Mouse (Mus musculus): ENCODE measurements around the gene Zbtb2. TPM values are rescaled to one million over a fixed set of nuclear protein-coding genes. Genes with fewer than 3 reads are reported as not detected.
A peak's percentile ranks its signal among the peaks of the same experiment; 100 is the strongest.

Zbtb2 gene
- total and polyA plus RNA-seq, 3 experiments = 6.1 to 11.4 (median 11.1) TPM

DNA sequence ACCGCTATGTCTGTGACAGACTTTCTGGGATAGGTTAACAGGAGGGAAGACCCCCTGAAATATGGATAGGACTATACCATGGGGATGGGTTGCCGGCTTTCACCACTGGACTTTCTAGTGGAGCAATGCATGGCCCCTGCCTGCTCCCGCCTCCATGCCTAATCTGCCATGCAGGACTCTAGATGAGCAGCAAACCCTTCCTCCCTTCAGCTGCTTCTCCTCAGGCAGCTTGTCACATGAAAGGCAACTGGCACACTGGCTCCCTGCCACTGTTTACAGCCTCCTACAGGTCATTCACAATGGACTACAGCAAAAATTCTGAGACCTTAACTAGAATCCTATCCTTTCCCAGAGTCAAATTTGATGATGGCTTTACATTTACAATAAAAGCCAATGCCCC is 42.9 kb upstream of the Zbtb2 start:
- TF ChIP-seq SIN3A (IDR thresholded peaks at IDR 0.05; ENCODE audit: low read length) = peak; percentile 69; the same call in 1 of the 2 replicates
- peak; percentile 59 for TF ChIP-seq MXI1 (IDR thresholded peaks at IDR 0.05; ENCODE audit: low read depth, low read length)
- TF ChIP-seq CHD1 (IDR thresholded peaks at IDR 0.05; ENCODE audit: low read depth, low read length) = no peak
- dilution Hi-C loops (cut with MboI; ENCODE audit: extremely low pct_ligation_motif_present, extremely low pct_unique_long_range_greater_than_20kb, low sequenced_read_pairs) (no loop called here), in situ Hi-C loops (cut with MboI; ENCODE audit: low pct_ligation_motif_present, low pct_unique_long_range_greater_than_20kb, low sequenced_read_pairs) (no loop called here)
- peak overlapping the region; percentile 95 for H3K9ac ChIP-seq (ENCODE audit: insufficient read depth, low read depth)
- H3K4me1 ChIP-seq (ENCODE audit: control insufficient read depth in 1 of 2, insufficient read depth in 2 of 2) = peaks cover 7 to 38% of the 10 kb centered on the region in 2 experiments
- peak overlapping the region; percentile 72 to 82 (median 77) for H3K4me3 ChIP-seq (replicated peaks in 1 of 3; ENCODE audit: low read depth in 2 of 3, low read length in 2 of 3, poor library complexity in 1 of 3)
- peaks cover 31% of the 10 kb centered on the region for H3K79me2 ChIP-seq (replicated peaks; ENCODE audit: control insufficient read depth, extremely low read depth, insufficient read depth, poor library complexity, severe bottlenecking)
- no peak for DNase-seq (ENCODE audit: extremely low read depth)
- H3K4me2 ChIP-seq (ENCODE audit: insufficient read depth, low read depth, poor library complexity, severe bottlenecking) = peak overlapping the region; percentile 72
- no peaks in the 10 kb centered on the region for H3K27me3 ChIP-seq (replicated peaks)
- peaks cover 22 to 41% of the 10 kb centered on the region in 2 experiments for H3K36me3 ChIP-seq (replicated peaks in 1 of 2; ENCODE audit: control insufficient read depth in 1 of 2, insufficient read depth in 1 of 2, low read length in 1 of 2)
- no peaks in the 10 kb centered on the region for H3K9me3 ChIP-seq (replicated peaks; ENCODE audit: low read length)
- H3K27ac ChIP-seq (ENCODE audit: insufficient read depth, low read depth) = peak overlapping the region; percentile 33; the same call in 1 of the 2 replicates

GRCm38 (mm10) chr10:4430399-4430798 is 42.5 kb upstream of the Zbtb2 start:
- dilution Hi-C loops (cut with MboI; ENCODE audit: extremely low pct_ligation_motif_present, extremely low pct_unique_long_range_greater_than_20kb, low sequenced_read_pairs) = no loop called here
- Histone ChIP-seq H3K79me2 (replicated peaks; ENCODE audit: control insufficient read depth, extremely low read depth, insufficient read depth, poor library complexity, severe bottlenecking) (peaks cover 31% of the 10 kb centered on the region), H3K4me1 (ENCODE audit: control insufficient read depth in 1 of 2, insufficient read depth in 2 of 2) (peaks cover 7 to 38% of the 10 kb centered on the region in 2 experiments), H3K9ac (ENCODE audit: insufficient read depth, low read depth) (peak overlapping the region; percentile 95), H3K36me3 (replicated peaks in 1 of 2; ENCODE audit: control insufficient read depth in 1 of 2, insufficient read depth in 1 of 2, low read length in 1 of 2) (peaks cover 26 to 41% of the 10 kb centered on the region in 2 experiments), H3K27ac (ENCODE audit: insufficient read depth, low read depth) (peak overlapping the region; percentile 33; the same call in 1 of the 2 replicates), H3K27me3 (replicated peaks) (no peaks in the 10 kb centered on the region), H3K9me3 (replicated peaks; ENCODE audit: low read length) (no peaks in the 10 kb centered on the region), H3K4me3 (replicated peaks in 1 of 3; ENCODE audit: low read depth in 2 of 3, low read length in 2 of 3, poor library complexity in 1 of 3) (peak overlapping the region; percentile 72 to 82 (median 77)), H3K4me2 (ENCODE audit: insufficient read depth, low read depth, poor library complexity, severe bottlenecking) (peak overlapping the region; percentile 72)
- in situ Hi-C loops (cut with MboI; ENCODE audit: low pct_ligation_motif_present, low pct_unique_long_range_greater_than_20kb, low sequenced_read_pairs) = no loop called here
- DNase-seq (ENCODE audit: extremely low read depth) = peak; percentile 55
- TF ChIP-seq TBP (conservative IDR thresholded peaks at IDR 0.05; ENCODE audit: low read depth, low read length) (peak; percentile 80), JUN (IDR thresholded peaks at IDR 0.05; ENCODE audit: insufficient read depth, low read depth, low read length) (no peak), MYC (IDR thresholded peaks at IDR 0.05; ENCODE audit: low read depth, low read length) (peak; percentile 42; the same call in 1 of the 2 replicates), BHLHE40 (IDR thresholded peaks at IDR 0.05; ENCODE audit: low read depth, low read length) (peak; percentile 92), USF1 (IDR thresholded peaks at IDR 0.05; ENCODE audit: low read depth, low read length) (peak; percentile 70), SIN3A (IDR thresholded peaks at IDR 0.05; ENCODE audit: low read length) (peak; percentile 87), RAD21 (IDR thresholded peaks at IDR 0.05; ENCODE audit: low read depth, low read length) (no peak), MAX (IDR thresholded peaks at IDR 0.05; ENCODE audit: low read length) (peak; percentile 82), ELF1 (IDR thresholded peaks at IDR 0.05; ENCODE audit: low read depth, low read length) (peak; percentile 96), HCFC1 (IDR thresholded peaks at IDR 0.05; ENCODE audit: low read depth, low read length) (peak; percentile 37; the same call in 1 of the 2 replicates), UBTF (IDR thresholded peaks at IDR 0.05; ENCODE audit: low read depth, low read length) (no peak), POLR2A (IDR thresholded peaks at IDR 0.05; ENCODE audit: low read depth, low read length) (peak; percentile 51), NELFE (IDR thresholded peaks at IDR 0.05; ENCODE audit: low read depth, low read length) (0 out of 2 replicates have a peak, but pooled peaks have one; percentile 11), EP300 (IDR thresholded peaks at IDR 0.05; ENCODE audit: low read length) (no peak), MXI1 (IDR thresholded peaks at IDR 0.05; ENCODE audit: low read depth, low read length) (peak; percentile 19; the same call in 1 of the 2 replicates), USF2 (conservative IDR thresholded peaks at IDR 0.05; ENCODE audit: low read depth, low read length) (peak; percentile 69), JUND (conservative IDR thresholded peaks at IDR 0.05; ENCODE audit: low read depth, low read length) (no peak)
